Mouse (Mus musculus) neutrophil, adult 5-6 weeks (primary cell): ENCODE data around the gene Plin5. TPM values are rescaled to one million over a fixed set of nuclear protein-coding genes. Genes with fewer than 3 reads are reported as not detected.
A peak's percentile ranks its signal among the peaks of the same experiment; 100 is the strongest.
"Not testable (repeated sequence)": the region's sequence is repeated elsewhere in the genome, so short reads cannot be mapped to it uniquely, and the experiment has no call there.

ENCODE experiments used
- ATAC-seq: fragments of 151-379, 151-347 bp; 2 replicates; pipeline ENCODE4 v1.8.0; 2017; ENCODE audit warnings: mild to moderate bottlenecking, moderate TSS enrichment; ENCODE audit not compliant: insufficient number of reproducible peaks, poor library complexity, low FRiP score, severe bottlenecking; ENCODE audit errors: extremely low read depth
- total RNA-seq: library from RNA; stranded (forward); fragments of 200-1000 nt; gene quantifications from 2 replicates; pipeline ENCODE4 v1.2.3, GENCODE M21; 2017

The Plin5 gene
- total RNA-seq, 1 experiment from 2014 or later = 4.0 TPM

DNA sequence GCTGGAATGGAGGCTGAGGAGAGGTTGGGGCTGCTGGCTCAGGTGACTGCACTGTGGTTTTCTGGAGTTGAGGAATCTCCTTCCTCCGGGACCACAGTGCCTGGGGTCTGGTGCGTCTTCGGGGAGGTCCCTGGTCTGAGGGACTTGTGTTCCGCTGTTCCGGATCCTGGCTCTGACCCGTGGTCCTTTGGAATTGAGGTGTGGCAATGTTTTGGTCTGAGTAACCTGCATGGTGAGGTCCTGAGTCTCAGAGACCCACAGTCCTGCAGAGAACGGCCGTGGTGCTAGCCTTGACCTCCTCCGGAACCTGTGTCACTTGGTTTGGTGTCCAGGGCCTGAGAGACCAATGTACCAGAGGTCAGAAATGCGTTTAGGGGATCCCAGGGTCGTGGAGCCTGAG lies 37.5 kb downstream of the Plin5 start:
- no peak for ATAC-seq

DNA sequence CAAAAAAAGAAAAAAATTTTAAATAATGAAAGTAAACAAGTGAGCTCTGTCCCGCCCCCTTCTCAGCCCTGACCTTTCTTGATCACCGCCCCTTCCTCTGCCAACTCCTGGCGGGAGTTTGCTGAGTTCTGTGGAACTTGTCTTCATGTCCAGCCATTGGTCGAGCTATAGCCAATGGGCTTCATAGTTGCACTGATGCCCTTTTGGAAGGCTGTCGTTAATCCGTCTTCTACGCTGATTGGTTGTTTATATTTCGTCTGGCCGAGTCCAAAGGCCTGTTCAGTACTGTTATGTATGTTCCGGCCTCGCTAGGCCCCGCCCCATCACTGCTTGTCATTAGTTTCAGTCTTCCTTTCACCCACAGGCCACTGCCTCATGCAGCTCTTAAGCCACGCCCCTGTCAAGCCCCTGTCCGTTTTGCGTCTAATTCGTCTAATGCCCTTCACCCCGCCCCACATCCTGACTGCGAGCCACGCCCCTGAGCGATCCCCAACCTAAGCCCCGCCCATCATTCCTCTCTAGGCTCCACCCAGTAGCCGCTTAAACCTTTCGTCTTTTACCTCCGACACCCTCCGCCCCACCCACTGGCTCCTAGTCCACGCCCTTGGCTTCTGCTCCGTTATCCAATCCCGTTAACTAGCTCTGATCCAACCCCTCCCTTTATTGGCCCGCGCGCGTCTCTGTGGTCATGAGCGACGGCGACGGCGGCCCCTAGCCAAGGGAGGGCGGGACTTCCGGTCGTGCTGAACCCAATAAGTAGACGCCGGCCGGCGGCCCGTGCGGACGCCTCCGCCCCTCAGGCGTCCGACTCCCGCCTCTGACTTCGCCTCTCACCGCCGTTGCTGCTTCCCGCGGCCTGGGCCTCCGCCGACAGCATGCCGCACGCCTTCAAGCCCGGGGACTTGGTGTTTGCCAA lies 38.3 kb downstream of the Plin5 start, which contains the start of gene Hdgfl2:
Gene Hdgfl2 (plus strand): TSS at position 755 of the 916 bp plus-strand sequence.
- ATAC-seq = peak; percentile 75

DNA sequence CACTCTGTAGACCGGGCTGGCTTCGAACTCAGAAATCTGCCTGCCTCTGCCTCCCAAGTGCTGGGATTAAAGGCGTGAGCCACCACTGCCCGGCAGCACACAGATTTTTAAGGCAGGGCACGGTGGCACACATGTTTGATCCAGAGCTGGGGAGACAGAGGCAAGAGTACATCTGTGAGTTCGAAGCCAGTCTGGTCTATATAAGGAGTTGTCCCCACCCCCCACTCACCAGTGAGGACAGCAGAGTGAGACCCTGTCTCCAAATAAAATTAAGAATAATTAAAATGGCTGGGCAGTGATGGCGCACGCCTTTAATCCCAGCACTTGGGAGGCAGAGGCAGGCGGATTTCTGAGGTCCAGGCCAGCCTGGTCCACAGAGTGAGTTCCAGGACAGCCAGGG lies 39.0 kb downstream of the Plin5 start:
- ATAC-seq = not testable (repeated sequence)

DNA sequence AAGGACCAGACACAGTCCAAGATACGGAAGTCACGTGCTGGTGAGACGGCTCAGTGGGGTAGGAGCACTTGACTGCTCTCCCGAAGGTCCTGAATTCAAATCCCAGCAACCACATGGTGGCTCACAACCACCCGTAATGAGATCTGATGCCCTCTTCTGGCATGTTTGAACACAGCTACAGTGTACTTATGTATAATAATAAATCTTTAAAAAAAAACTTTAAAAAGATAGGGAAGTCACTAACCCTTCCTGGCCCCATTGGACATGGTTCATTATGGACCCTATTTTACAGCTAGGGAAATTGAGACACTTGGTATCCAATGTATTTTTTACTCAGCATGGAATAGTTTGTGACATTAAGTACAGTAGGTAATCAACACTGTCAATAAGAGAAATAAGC lies 39.9 kb downstream of the Plin5 start:
- no peak for ATAC-seq

DNA sequence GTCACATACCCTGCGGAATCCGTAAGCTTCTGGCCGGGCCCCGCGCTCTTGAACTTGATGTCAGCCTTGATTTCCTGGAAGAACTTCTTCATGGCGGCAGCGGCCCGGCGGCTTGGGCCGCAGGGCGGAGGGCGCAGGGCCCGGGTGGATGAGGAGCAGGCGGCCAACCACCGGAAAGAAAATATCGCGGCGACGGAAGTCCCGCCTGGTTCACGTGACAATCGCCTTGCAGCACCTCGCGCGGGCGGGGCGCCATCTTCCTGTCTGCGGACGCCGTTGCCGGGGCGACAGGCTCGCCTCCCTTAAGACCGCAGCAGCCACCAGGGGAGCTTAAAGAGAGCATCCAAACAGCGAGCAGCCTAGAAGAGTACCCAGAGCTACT lies 42.6 kb downstream of the Plin5 start, which contains the start of gene Ubxn6:
Gene Ubxn6 (minus strand): TSS at position 202 of the 382 bp plus-strand sequence.
- peak; percentile 49 for ATAC-seq

DNA sequence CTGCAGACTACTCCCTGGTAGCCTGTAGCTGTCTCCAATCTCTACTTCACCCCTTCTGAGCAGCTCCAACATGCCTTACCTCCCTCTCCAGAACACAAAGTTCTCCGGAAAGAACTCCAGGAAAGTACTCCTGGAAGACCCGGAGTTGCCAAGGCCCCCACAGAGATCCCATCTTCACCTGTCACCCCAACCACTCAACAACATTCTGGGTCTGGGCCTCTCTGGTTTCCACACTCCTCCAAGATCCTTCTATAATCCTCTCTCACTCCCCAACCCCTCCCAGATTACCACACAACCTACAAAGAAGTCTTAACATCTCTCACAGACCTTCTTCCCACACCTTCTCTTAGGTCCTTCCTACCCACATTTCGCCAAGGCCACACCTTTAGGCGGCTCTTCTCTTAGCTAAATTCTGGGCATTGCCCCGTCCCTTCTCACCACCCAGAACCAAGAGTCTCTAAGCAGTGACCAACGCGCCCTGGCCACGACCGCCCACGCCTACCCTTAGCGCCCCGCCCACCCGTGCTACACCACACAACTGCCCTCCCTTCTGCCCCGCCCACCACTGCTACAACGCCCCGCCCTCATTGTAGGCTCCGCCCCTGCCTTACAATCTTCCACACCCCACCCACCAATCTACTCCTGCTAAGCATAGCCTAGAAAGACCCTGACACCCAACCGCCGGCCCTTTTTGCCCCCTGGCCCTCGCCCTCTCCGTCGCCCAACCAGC lies 43.1 kb downstream of the Plin5 start:
- peak; percentile 19; the same call in 1 of the 2 replicates for ATAC-seq

DNA sequence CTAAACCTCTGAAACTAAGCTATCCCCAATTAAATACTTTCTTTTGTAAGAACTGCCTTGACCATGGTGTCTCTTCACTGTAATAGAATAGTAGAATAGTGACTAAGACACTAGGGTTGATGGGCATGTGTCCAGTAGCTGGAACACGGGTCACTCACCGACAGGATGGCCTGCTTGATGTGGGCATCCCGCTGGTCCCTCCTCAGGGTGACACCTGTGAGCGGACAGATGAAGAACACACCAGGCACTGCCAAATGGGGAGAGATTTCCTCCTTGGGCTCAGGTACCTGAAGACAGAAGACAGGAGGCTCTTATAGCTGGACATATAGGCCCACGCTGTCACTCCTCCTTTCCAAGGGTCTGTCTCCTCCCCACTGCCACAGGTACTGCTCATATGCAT lies 45.2 kb downstream of the Plin5 start:
- ATAC-seq = no peak

DNA sequence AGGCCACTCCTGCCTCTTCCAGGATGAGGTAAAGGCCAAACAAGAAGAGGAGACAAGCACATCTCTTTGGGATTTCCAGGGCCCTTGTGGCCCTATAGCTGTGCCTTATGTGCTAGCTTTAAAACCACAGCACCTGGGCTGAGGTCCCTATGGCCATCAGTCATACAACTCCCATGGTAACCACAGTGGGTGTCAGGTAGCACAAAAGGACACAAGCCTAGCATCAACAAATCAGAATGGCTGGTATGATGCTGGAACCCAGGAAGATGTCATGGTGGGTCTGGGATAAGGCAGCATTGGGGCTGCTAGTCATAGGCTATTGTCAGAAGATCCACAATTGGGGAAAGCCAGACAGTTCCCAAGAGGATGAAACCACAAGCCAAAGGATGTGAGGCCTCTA lies 46.3 kb downstream of the Plin5 start:
- ATAC-seq = no peak

DNA sequence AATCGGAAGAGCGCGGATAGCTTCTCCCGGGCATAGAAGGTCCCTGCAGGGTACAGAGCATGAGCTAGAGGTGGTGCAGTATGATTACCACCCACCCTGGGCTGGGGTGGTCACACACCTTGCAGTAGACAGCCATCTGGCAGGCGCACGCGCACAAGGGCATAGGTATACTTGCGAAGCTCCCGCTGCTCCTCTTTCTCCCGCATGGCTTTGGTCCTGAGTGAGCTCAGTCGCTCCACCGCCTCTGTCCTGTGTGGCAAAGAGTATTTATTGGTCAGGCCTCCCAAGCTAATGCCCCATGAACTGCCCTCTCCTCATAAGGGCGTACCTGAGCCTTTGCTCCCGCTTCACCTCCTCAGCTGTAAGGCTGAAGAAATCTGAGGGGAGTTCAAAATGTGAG lies 48.3 kb downstream of the Plin5 start:
- ATAC-seq = no peak

DNA sequence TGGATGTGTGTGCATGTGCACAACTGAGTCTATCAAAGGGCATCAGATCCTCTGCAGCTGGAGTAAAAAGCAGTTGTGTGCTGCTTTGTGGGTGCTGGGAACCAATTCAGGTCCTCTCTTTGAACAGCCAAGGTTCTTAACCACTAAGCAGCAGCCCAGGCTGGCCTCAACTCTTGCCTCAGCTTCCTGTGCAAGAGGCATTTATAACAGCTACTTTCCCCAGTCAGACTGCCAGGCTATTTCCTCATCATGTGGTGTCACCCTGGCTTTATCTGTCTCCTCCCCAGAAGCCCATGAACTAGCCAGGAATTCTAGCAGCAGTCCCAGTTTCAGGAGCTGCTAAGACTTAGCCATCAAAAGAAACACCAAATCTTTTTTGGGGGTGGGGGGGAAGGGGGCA lies 50.9 kb downstream of the Plin5 start:
- no peak for ATAC-seq

DNA sequence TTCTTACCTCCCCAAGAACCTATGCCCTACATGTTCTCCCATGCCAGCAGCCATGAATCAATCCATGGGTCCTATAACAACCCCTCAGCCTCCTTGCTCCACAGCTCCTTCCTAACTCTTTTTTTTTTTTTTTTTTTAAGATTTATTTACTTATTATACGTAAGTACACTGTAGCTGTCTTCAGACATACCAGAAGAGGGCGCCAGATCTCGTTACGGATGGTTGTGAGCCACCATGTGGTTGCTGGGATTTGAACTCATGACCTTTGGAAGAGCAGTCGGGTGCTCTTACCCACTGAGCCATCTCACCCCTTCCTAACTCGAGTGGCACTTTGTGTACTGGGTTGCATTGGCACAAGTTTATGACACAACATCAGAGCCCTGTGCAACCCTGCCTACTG lies 51.7 kb downstream of the Plin5 start:
- ATAC-seq = not testable (repeated sequence)

DNA sequence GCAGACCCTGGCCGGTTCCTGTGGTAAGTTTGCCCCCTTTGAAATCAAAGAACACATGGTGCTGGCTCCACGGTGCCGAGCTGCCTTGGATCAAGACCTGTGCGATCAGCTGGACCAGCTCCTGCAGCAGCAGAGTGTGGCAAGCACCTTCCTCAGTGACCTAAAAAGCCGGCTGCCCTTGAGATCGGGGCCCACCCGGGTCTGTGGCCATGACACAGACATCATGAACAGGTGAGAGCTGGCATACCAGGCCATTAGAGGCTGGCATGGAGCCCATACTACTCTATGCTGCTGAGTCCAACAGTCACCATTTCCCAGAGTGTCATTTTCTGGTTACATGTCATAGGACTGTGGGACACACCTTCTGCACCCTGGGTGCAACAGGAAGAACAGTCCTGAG lies 55.3 kb downstream of the Plin5 start:
- ATAC-seq = no peak

Other genes with a start within 250 kb of the Plin5 start
- 8.3 and 11.8 TPM in 2 replicates for gene Zfp119a, start 238.7 kb downstream of the Plin5 start, total RNA-seq
- gene Zfp959, start 225.5 kb downstream of the Plin5 start, total RNA-seq = 46.8 and 51.0 TPM in 2 replicates
- gene Zfp119b, start 168.1 kb downstream of the Plin5 start, total RNA-seq = 14.4 and 17.6 TPM in 2 replicates
- 19.0 and 30.3 TPM in 2 replicates for gene Ebi3, start 165.0 kb downstream of the Plin5 start, total RNA-seq
- 19.8 and 20.5 TPM in 2 replicates for gene Yju2, start 158.5 kb downstream of the Plin5 start, total RNA-seq
- 1.4 and 1.7 TPM in 2 replicates for gene Shd, start 147.1 kb downstream of the Plin5 start, total RNA-seq
- not detected in 2 replicates for gene Fsd1, start 131.1 kb downstream of the Plin5 start, total RNA-seq
- gene Stap2, start 112.0 kb downstream of the Plin5 start, total RNA-seq = 1.6 TPM in 1 of 2 replicates, not detected in the other
- gene Mpnd, start 111.9 kb downstream of the Plin5 start, total RNA-seq = 64.9 and 86.9 TPM in 2 replicates
- gene Sh3gl1, start 81.0 kb downstream of the Plin5 start, total RNA-seq = 44.8 and 48.6 TPM in 2 replicates
- 1.4 TPM in 2 replicates for gene Chaf1a, start 77.2 kb downstream of the Plin5 start, total RNA-seq
- gene Ubxn6, start 42.6 kb downstream of the Plin5 start, total RNA-seq = 31.3 and 49.5 TPM in 2 replicates
- 153 and 189 TPM in 2 replicates for gene Hdgfl2, start 38.0 kb downstream of the Plin5 start, total RNA-seq
- 1.1 and 1.2 TPM in 2 replicates for gene Plin4, start 7.8 kb downstream of the Plin5 start, total RNA-seq
- gene Lrg1, start 4.4 kb upstream of the Plin5 start, total RNA-seq = 126 and 131 TPM in 2 replicates
- 11.3 and 11.5 TPM in 2 replicates for gene Sema6b, start 22.7 kb upstream of the Plin5 start, total RNA-seq
- gene Tnfaip8l1, start 44.9 kb upstream of the Plin5 start, total RNA-seq = 1.3 and 1.4 TPM in 2 replicates
- 13.9 and 18.0 TPM in 2 replicates for gene Mydgf, start 66.3 kb upstream of the Plin5 start, total RNA-seq
- gene Dpp9, start 101.3 kb upstream of the Plin5 start, total RNA-seq = 14.0 and 14.5 TPM in 2 replicates
- 22.2 and 23.8 TPM in 2 replicates for gene Fem1a, start 139.2 kb upstream of the Plin5 start, total RNA-seq
- 4.8 and 6.4 TPM in 2 replicates for gene Ticam1, start 159.2 kb upstream of the Plin5 start, total RNA-seq
- gene Plin3, start 175.3 kb upstream of the Plin5 start, total RNA-seq = 13.5 and 14.2 TPM in 2 replicates
- not detected in 2 replicates for gene Arrdc5, start 182.7 kb upstream of the Plin5 start, total RNA-seq
- 2.3 and 2.4 TPM in 2 replicates for gene Uhrf1, start 185.7 kb upstream of the Plin5 start, total RNA-seq
- gene Kdm4b, start 208.5 kb upstream of the Plin5 start, total RNA-seq = 27.2 and 29.6 TPM in 2 replicates